Mouse (Mus musculus) v-Abl transformed pro-B cells (cell line): Measurements from ENCODE around the gene Atp1a3.

ENCODE experiments used
- in situ Hi-C, 2 experiments: fragments of 400-800 bp; cut with MboI; formaldehyde crosslinking; loops; one replicate each; pipeline ENCODE4 v1.15.1; 2025; ENCODE audit not compliant: unreplicated experiment in 2 of 2

Gene Atp1a3

DNA sequence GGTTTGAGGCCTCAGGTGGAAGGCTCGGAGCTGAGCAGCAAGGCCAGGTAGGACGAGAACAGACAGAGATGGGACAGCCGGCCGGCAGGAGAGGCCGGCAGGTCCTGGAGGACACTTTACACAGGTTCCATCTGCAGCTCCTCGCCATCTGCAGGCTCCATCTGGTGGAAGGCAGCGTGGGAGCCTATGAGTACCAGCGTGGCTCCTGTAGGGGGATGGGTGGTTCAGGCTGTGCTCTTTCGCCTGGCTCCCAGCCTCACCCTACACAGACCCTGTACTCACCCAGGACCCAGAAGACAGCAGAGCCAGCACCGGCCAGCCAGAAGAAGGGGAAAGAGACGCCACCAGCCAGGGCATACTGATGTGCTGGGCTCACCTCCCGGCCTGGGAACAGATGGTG is 36.0 kb downstream of the Atp1a3 start:
- in situ Hi-C loops = loop anchor here (5.0 to 25.0 kb wide), 4 partner anchors 83 to 658 kb away; partner anchors contain the start of genes Zfp61 (in 1 of the 2) and Zfp94 (in 1 of the 2)

DNA sequence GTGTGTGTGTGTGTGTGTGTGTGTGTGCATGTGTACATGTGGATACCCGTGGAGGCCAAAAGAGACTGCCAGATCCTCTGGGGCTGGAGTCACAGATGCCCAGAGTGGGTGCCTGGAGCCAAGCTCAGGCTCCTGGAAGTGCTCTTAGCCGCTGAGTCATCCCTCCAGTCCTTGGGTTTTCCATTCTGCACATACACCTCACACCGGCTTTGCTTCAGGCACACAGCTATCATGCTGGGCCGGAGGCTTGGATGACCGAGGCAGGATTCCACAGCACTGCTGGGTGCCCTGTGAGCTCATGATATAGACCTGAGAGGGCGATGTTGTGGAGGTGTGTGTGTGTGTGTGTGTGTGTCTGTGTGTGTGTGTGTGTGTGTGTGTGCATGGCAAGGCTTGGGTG is 37.3 kb downstream of the Atp1a3 start:
- in situ Hi-C loops = loop anchor here (5.0 to 25.0 kb wide), 3 partner anchors 81 to 656 kb away; partner anchors contain the start of genes Zfp61 (in 1 of the 2) and Zfp94 (in 1 of the 2)

DNA sequence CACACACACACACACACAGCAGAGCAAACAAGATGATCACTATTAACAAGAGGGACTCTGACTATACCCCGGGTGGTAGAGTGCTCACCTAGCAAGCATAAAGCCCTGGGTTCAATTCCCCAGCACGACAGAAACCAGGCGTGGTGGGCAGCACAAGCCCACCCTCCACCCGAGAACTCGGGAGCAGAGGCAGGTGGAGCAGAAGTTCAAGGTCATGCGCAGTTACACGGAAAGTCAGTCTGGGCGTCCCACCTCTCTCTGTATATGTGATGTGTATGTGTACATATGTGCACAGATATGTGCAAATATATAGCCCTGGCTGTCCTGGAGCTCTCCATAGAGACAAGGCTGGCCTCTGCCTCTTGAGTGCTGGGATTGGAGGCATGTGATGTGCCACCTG is 37.8 kb downstream of the Atp1a3 start:
- in situ Hi-C loops = loop anchor here (5.0 to 25.0 kb wide), 3 partner anchors 81 to 656 kb away; partner anchors contain the start of genes Zfp61 (in 1 of the 2) and Zfp94 (in 1 of the 2)

DNA sequence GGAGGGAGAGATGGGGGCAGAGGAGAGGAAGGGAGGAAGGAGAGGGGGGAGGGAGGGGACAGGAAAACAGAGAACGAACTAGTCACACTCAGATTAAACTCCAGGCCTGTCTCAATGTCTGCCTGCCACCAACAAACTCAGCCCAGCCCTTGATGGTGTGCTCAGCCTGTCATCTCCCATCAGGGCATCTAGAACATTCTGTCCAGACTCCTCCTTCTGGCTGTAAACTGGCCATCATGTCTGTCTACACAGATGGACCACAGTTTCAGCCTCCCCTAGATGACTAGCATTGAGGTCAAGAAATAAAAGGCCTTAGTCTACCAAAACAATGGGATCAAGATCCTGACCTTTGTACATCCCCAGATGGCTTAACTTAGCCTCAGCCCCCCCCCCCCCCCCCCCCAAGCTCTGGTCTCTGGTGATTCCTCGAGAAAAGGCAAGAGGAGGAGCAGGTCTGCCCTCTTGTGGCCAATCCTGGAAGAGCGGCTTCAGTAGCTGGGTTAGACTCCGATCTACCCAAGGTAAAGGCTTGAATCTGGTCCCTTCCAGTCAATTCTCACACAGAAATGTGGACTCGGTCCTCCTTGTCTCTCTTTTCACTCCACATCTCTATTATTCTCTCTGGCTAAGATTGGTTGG is 40.7 kb downstream of the Atp1a3 start:
- in situ Hi-C loops = loop anchor here (5.0 to 25.0 kb wide), 3 partner anchors 78 to 653 kb away; partner anchors contain the start of genes Zfp61 (in 1 of the 2) and Zfp94 (in 1 of the 2)

DNA sequence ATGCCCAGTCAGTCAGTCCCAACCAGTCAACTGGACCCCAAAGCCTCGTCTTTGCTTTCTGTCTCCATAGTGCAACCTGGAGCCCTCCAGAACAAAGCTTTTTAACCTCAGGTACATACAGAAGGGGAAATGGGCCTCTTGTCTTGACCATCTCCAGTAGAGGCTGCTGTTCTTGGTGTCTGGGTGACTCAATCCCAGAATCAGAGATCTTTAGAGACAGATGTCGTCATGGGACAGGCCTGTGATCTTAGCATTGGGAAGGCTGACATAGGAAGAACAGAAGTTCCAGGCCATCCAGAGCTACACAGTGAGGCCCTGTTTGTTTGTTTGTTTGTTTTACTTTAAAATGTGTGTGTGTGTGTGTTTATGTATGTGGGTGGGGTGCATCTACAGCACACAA is 41.5 kb downstream of the Atp1a3 start:
- in situ Hi-C loops = loop anchor here in 1 of 2 experiments (25.0 kb wide), 1 partner anchor 652 kb away; the partner anchor contains the start of genes Zfp61 and Zfp94

DNA sequence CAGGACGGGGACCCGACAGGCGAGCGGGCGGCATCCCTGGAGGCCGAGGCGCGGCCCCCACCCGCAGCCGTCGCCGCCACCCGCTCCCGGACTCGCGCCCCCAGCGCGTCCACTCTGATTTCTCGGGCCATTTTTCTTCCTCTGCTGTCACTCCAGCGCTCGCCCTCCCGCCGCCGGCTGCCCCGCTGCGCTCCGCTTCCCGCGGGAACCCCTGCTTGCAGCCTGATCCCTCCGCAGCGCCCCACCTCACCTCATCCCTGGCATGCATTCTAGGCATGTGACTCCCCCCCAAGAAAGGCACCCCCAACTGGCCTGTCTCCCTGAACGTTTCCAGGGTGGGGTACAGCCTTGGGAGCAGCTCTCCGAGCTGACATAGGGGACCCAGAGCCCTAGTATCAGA is 50.5 kb downstream of the Atp1a3 start:
- in situ Hi-C loops = loop anchor here in 1 of 2 experiments (25.0 kb wide), 1 partner anchor 643 kb away; the partner anchor contains the start of genes Zfp61 and Zfp94

DNA sequence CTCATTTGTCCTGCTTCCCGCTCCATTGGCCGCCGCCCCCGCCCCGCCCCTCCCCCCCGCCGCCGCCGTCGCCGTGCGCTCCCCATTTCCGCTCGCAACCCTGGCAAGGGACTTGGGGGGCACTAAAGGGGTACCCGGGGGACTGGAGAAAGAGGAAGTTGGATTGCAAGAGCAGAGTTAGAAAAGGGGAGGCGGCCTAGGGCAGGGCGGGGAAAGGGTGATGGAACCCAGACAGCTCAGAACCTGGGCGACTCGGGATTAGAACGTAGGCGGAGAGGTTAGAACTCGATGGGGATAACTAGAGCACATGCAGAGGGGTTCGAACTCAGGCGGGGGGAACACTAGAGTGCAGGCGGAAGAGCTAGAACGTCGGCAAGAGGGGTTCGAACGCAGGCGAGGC is 51.3 kb downstream of the Atp1a3 start:
- in situ Hi-C loops = loop anchor here (5.0 to 25.0 kb wide), 2 partner anchors 47 to 642 kb away; partner anchors contain the start of genes Zfp61 (in 1 of the 2) and Zfp94 (in 1 of the 2)

DNA sequence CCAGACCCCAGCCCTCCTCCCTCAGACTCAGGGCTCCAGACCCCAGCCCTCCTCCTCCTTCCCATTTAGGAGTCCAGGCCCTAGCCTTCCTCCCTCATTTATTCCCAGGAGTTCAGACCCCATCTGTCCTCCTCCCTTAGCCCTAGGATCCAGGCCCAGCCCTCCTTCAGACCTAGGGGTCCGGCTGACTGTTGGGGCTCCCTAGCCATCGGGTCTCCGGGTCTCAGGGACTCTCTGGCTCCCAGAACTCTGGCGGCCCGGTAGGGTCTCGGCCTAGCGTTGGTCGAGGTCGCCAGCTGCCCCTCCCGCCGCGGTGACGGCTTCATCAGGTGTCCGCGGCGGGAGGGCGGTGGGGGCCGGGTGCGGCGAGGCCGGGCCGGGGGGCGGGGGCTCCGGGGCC is 51.8 kb downstream of the Atp1a3 start:
- in situ Hi-C loops = loop anchor here (5.0 to 25.0 kb wide), 2 partner anchors 47 to 642 kb away; partner anchors contain the start of genes Zfp61 (in 1 of the 2) and Zfp94 (in 1 of the 2)

DNA sequence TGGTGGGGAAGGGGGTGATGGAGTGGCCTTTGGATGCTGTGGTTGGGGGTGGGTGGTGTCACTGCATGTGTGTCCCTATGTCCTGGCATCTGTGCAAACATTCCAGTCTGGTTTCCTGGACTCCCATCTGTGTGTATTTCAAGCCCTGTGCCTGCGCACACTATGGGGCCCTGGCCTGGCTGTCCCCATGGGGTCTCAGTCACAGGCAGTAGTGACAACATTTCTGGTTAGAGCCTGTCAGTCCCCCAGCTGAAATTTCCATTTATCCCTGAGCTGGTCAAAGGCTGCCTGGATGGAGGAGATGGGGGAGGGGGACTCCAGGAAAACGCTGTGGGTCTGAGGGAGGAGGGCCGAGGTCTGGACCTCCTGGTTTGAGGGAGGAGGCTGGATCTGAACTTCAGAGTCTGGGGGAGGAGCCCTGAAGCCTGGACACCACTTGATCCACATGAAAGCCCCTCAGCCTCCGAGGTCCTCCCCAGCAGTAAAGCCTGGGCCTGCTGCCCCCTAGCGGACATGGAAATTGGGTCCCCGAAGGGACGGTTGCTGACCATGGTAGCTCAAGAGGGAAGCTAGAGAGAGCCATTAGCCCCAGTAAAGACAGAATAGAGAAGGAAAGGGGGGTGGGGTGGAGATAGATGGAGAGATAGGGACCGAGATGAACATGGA is 55.7 kb downstream of the Atp1a3 start:
- in situ Hi-C loops = loop anchor here (5.0 to 25.0 kb wide), 2 partner anchors 43 to 638 kb away; partner anchors contain the start of genes Zfp61 (in 1 of the 2) and Zfp94 (in 1 of the 2)

DNA sequence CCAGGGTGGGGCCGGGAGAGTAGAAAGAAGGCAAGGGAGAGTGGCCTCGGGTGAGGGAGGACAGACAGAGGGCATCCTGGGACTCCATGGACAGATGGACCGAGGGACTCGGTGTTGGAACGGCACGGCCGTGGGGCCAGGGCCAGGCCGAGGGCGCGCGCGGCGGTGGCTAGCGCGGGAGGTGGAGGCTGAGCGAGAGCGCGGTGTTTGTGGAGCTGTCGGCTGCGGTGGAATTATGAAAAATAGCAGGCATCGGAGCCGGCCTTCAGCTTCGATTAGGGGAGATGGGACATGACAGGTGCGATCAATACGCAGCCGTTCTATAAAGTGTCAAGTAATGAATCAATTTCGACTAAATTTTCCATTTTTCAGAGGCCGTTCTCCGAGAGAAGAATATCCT is 57.0 kb downstream of the Atp1a3 start:
- in situ Hi-C loops = no loop called here

DNA sequence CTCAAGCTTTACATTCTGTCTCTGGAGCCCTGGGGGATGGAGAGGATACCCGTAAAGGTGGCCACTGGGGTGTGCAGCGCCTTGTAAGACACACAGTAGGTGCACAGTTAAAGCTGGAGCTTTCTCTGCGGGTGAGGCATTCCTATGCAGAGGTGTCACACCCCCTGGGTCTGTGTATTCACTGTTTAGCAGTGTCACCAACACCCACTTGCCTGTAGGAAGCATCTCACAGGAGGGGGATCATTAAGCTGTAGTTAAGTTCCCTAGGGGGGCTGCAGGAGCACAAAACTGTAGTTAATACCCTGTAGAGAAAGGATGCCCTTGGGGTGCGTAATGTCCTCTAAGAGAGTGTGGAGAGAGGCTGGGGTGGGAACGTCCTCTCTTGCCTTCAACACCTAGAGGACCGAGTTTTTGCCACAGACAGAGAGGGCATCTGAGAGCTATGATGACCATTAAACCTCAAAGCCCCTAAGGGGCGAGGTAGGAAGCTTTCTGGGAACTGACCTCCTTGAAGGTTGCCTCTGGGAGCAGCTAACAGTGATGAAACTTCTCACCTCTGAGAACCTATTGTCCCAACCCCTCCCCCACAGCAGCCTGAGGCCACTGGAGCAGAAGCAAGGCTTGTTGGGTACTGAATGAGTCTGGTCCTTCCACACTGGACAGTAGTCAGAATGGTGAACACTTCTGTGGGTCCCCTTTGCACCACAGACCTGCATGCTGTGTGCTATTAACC is 58.3 kb downstream of the Atp1a3 start:
- in situ Hi-C loops = no loop called here

DNA sequence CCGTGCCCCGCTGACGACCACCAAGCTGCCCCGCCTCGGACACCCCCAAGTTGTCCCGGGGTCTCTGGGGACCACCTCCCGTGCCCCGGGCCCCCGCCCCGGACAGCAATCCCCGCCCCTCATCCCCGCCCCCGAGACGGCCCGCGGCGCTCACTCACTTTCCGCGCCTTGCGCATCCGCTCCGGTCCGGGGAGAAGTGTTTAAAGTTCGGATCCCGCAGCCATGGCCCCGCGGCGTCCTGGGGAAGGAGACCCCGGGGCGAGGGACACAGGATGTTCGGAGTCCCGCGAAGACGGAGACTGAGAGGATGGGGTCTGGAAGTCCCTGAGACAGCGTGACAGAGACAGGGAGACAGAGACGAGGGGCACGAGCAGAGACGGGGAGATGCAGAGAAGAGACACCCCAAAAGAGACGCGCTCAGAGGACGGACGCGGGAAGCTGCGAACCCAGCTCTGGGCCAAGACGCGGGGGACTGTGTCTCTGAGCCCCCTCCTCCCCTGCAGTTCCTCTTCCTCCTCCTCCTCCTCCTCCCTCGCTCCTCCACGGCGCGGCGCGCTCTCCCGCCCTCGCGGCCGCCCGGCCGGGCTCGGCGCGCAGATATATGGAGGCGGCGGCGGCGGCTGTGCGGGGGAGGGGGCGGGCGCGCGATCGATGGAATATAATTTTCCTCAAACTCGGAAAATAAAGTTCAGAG is 61.4 kb downstream of the Atp1a3 start, which contains the start of gene Gm4881:
Gene Gm4881 (minus strand): TSS at position 238 of the 694 bp plus-strand sequence.
- in situ Hi-C loops = no loop called here

DNA sequence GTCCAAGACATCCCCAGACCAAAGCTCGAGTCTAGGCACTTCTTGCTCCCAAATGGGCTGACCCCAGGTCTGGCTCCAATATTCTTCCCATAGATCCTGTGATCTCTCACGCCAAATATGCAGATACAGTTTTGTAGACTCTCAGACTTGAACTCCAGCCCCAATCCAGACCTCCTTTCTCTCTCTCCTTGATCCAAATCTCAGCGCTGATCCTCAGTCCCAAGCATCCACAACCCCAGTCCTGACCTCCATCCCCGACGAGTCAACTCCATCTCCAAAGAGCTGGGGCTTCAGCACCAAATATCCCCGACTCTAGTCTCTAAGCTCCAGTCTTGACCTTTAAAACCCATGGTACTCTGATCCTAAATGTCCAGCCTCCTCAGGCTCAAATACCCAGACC is 62.1 kb downstream of the Atp1a3 start:
- in situ Hi-C loops = no loop called here

DNA sequence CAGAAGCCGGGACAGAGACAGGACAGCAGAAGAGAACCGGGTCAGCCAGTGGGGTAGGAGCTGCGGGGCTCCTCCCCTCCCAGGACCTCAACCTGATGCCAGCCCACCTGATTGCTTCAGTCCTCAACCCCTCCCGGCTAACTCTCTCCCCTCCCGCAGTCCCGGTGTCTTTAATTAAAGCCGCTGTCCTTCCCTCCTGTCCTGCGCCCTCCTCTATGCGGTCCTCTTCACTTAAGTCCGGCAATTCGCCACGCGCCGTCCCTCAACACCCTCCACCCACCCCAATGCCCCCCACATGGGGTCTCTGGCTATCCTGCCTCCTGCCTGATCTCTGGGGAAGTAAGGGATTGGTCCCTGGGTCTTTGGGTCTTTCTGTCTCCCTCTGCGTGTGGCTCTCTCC is 74.1 kb downstream of the Atp1a3 start:
- in situ Hi-C loops = no loop called here

DNA sequence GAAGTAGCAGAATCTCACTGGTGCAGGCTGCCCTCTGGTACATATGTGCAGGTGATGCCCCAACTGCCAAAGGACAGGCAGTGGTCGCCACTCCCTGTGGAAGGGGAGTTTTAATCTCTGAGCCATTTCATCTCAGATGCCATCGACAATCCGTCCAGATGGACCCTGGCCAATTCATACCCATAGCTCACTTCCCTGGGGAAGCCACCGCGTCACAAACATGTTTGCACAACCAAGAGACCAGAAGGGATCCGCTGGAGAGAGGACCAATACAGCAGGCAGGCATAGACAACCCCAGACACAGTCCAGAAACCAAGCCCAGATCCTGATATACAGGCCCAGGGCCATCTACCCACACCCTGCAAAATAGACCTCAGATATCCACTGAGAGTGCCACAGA is 75.3 kb downstream of the Atp1a3 start:
- in situ Hi-C loops = no loop called here
